Mouse (Mus musculus) heart, postnatal 0 days (tissue): ENCODE data around the gene Lamb2. TPM values are rescaled to one million over a fixed set of nuclear protein-coding genes. Genes with fewer than 3 reads are reported as not detected.

Experiments used
- ATAC-seq: fragments of 200-750 bp; cut with Nextera tagmentation; 2 replicates; pipeline ENCODE4 v1.8.0; 2017; ENCODE audit warnings: low read depth, moderate number of reproducible peaks, moderate library complexity; ENCODE audit not compliant: insufficient read depth
- DNase-seq: peaks from one replicate; pipeline ENCODE4 v3.0.0-alpha.2; 2016; ENCODE audit warnings: low spot score
- H3K27ac ChIP-seq: fragments of 300-500 bp; sonication (generic); 2 replicates; pipeline ENCODE4 v1.5.1; 2014; ENCODE audit warnings: low read depth, mild to moderate bottlenecking
- H3K27me3 ChIP-seq: fragments of 300-500 bp; sonication (generic); 2 replicates; pipeline ENCODE4 v1.6.1; 2014; ENCODE audit warnings: low read length, mixed read lengths; ENCODE audit not compliant: control insufficient read depth, insufficient read depth
- H3K36me3 ChIP-seq: fragments of 300-500 bp; sonication (generic); replicated peaks from 2 replicates; pipeline ENCODE4 v1.6.1; 2014; ENCODE audit warnings: low read length, mixed read lengths; ENCODE audit not compliant: control insufficient read depth, insufficient read depth
- H3K4me1 ChIP-seq: fragments of 300-500 bp; sonication (generic); 2 replicates; pipeline ENCODE4 v1.6.1; 2014; ENCODE audit warnings: antibody characterized with exemption; ENCODE audit not compliant: control insufficient read depth, insufficient read depth
- H3K4me2 ChIP-seq: fragments of 300-500 bp; sonication (generic); 2 replicates; pipeline ENCODE4 v1.6.1; 2014; ENCODE audit warnings: low read depth, mild to moderate bottlenecking, low read length, moderate library complexity
- H3K4me3 ChIP-seq: fragments of 300-500 bp; sonication (generic); 2 replicates; pipeline ENCODE4 v1.5.1; 2014; ENCODE audit warnings: low read depth, low read length
- H3K9ac ChIP-seq: fragments of 300-500 bp; sonication (generic); replicated peaks from 2 replicates; pipeline ENCODE4 v1.6.1; 2014; ENCODE audit warnings: low read depth, low read length, mixed read lengths
- H3K9me3 ChIP-seq: fragments of 300-500 bp; sonication (generic); replicated peaks from 2 replicates; pipeline ENCODE4 v1.6.1; 2016; ENCODE audit warnings: low read length; ENCODE audit not compliant: control insufficient read depth
- CTCF ChIP-seq: IDR thresholded peaks from 2 replicates; pipeline ENCODE4 v1.5.1; 2016; ENCODE audit warnings: antibody characterized with exemption, control low read depth, low read depth
- EP300 ChIP-seq: IDR thresholded peaks from 2 replicates; pipeline ENCODE4 v1.6.1; 2016; ENCODE audit warnings: antibody characterized with exemption, low read depth
- WGBS: fragments of 180-500 bp; shearing (Covaris S2); extraction: QIAGEN DNeasy Blood & Tissue Kit; methylation state at CpG from one replicate; pipeline ENCODE4 v1.1.7; 2014; 5-methylcytosine and 5-hydroxymethylcytosine counted together
- polyA plus RNA-seq: library from polyadenylated mRNA; unstranded; fragments of >200 nt; fragmentation: Nextera tagmentation; extraction: Ambion mirVana; gene quantifications from 2 replicates; pipeline ENCODE4 v1.2.1, GENCODE M21; 2015
- total RNA-seq: library from RNA; depleted of rRNA; stranded (reverse); fragments of >200 nt; gene quantifications from 2 replicates; pipeline ENCODE4 v1.2.3, GENCODE M21; 2014; ENCODE audit warnings: low replicate concordance

Gene Lamb2
- total and polyA plus RNA-seq, 2 experiments from 2014 or later = 50.8 to 182 TPM

DNA sequence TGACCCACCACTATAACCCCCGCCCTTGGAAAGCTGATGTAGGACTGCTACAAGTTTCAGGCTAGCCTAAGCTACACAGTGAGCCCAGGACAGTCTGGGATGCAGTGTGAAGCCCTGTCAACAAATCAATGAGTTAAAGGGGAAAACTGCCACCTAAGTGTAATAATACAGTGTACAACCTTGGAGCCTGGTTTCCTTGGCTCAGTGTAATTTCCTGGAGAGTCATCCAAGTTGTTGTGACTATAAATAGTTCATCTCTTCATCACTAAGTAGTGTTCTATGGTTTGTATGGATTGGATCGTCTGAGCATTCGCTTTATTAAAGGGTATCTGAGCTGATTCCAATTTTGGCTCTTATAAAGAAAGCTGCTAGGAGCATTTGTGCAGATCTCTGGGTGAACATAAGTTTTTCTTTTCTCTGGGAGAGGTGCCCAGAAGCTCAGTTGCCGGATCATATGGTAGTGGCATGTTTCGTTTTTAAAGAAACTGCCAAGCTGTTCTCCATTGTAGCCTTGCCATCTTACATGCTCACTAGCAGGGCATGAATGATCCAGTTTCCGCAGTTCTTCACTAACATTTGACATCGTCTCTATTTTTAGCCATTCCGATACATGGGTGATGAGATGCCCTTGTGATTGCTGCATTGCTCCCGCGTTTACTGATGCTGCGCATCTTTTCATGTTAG is 38.2 kb upstream of the Lamb2 start:
- Histone ChIP-seq H3K9me3 (no peaks in the 10 kb centered on the region), H3K4me2 (peak overlapping the region; percentile 37), H3K4me3 (0 out of 2 replicates have a peak overlapping the region, but pooled peaks have one; percentile 0), H3K27me3 (no peaks in the 10 kb centered on the region), H3K9ac (no peak overlapping the region), H3K36me3 (no peaks in the 10 kb centered on the region), H3K4me1 (peaks cover 24% of the 10 kb centered on the region; the same call in 1 of the 2 replicates), H3K27ac (peak overlapping the region; percentile 37)
- WGBS = 34% methylated on average over 11 of the region's 11 CpGs
- TF ChIP-seq CTCF = no peak
- no peak for TF ChIP-seq EP300
- DNase-seq (peak; percentile 75), ATAC-seq (peak; percentile 60)

DNA sequence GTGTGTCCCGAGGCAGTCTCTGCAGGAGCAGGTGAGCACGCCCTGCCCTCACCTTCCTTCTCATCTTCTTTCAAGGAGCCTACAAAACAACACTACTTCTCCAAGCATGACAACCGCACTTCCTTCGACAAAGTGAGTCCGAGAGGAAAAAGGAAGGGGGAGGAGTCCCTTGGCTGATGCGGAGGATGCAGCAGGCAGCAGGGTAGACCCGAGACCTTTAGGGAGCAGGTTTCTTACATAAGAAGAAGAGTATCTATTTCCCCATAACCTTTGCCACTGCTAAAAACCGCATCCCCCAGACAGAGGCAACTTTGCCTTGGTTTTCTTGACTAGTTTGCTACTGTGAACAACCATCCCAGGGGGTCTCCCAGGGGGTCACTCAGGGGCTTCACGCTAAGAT is 34.4 kb upstream of the Lamb2 start:
- Histone ChIP-seq H3K27ac (no peak overlapping the region), H3K36me3 (peaks cover 12% of the 10 kb centered on the region), H3K9me3 (no peaks in the 10 kb centered on the region), H3K4me1 (peaks cover 30% of the 10 kb centered on the region), H3K4me3 (no peak overlapping the region), H3K9ac (no peak overlapping the region), H3K4me2 (no peak overlapping the region), H3K27me3 (no peaks in the 10 kb centered on the region)
- no peak for DNase-seq
- WGBS = 61% methylated on average over 9 of the region's 9 CpGs
- TF ChIP-seq EP300 (no peak), CTCF (no peak)
- ATAC-seq = no peak

DNA sequence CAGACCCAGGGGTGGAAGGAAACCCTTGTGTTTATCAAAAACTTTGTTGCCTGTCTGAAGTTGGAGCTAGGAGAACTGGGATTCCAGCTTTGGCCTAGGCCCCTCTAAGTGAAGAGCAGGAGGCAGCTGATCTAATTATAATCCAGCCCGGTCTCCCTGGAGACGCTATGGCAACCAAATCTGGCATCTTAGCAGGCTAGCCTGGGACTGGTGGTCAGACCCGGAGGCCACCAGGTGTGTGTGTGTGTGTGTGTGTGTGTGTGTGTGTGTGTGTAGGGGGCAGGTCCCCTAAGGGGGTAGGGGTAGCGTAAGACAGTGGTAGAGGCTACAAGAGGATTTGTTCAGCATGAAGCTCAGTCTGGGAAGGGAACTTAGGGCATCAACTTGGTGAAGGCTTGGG is 29.7 kb upstream of the Lamb2 start:
- TF ChIP-seq EP300 (no peak), CTCF (no peak)
- no peaks in the 10 kb centered on the region for H3K9me3 ChIP-seq
- peaks cover 12% of the 10 kb centered on the region for H3K36me3 ChIP-seq
- ATAC-seq (peak; percentile 39), DNase-seq (peak; percentile 71)
- no peaks in the 10 kb centered on the region for H3K27me3 ChIP-seq
- H3K4me3 ChIP-seq = no peak overlapping the region
- H3K4me1 ChIP-seq = peaks cover 29% of the 10 kb centered on the region
- 35% methylated on average over 4 of the region's 4 CpGs for WGBS
- peak overlapping the region; percentile 37 for H3K9ac ChIP-seq
- H3K27ac ChIP-seq = peak overlapping the region; percentile 93
- H3K4me2 ChIP-seq = peak overlapping the region; percentile 42

DNA sequence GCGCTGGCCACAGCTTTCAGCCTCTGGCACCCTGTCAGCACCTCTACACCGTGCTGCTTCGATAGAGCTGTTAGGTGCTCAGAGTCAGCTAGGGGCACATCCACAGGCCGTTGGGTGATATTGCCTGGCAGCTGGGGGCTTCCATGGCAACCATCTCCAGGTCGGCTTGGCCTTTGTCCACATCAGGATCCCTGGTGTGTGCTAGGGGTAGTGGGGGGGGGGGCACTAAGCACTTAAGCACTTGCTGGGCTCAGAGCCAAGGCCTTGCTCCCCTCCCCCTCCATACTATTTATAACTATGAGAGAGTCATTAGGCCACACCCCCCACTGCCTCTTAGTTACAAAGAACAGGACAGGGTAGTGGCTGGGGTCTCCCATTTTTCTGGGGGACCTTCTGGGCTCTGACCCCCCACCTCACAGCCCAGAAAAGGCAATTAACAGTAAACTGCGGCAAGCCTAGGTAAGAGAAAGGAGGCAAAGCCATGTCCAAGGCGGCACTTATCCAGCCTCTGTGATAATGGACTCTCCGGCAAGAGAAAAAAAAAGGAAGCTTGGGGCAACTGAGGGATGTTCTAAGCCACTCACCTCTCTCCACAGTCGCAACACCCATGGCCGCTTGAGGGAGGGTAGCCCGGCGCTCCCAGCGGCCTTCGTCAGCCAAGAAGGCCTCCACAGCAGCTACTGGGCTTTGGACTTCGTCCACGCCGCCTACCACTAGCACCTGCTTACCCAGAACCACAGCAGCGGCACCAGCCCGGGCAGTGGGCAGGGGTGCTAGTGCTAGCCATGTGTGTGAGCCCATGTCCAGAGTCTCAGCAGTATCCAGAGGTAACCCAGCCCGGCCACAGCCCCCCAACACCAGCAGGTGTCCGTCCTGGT is 29.0 kb upstream of the Lamb2 start:
- ATAC-seq (peak; percentile 83), DNase-seq (peak; percentile 89)
- H3K9ac ChIP-seq = peak overlapping the region; percentile 24
- H3K9me3 ChIP-seq = no peaks in the 10 kb centered on the region
- peak overlapping the region; percentile 93 for H3K27ac ChIP-seq
- peak overlapping the region; percentile 65 for H3K4me3 ChIP-seq
- 33% methylated on average over 21 of the region's 21 CpGs for WGBS
- peaks cover 12% of the 10 kb centered on the region for H3K36me3 ChIP-seq
- no peaks in the 10 kb centered on the region for H3K27me3 ChIP-seq
- peak overlapping the region; percentile 98 for H3K4me2 ChIP-seq
- TF ChIP-seq EP300 (peak; percentile 81), CTCF (0 out of 2 replicates have a peak, but pooled peaks have one; percentile 11)
- H3K4me1 ChIP-seq = peaks cover 26% of the 10 kb centered on the region

DNA sequence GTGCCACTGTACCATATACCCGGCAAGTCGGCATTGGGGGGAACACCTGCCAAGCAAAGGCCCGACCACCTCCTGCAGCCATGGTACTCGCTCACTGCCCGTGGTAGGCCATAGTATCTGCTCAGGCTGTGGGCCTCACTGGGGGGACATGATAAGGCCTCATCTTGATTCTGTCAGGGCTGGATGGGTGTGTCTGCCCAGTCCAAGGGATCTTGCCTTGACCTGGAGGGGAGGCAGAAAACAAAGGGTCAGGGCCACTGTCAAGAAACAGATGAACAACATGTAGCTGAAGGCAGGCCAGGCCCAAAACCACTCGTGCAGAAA is 28.4 kb upstream of the Lamb2 start:
- Histone ChIP-seq H3K27ac (peak overlapping the region; percentile 93), H3K27me3 (no peaks in the 10 kb centered on the region), H3K36me3 (peaks cover 12% of the 10 kb centered on the region), H3K9ac (peak overlapping the region; percentile 24), H3K4me1 (peaks cover 24% of the 10 kb centered on the region), H3K4me2 (peak overlapping the region; percentile 98), H3K9me3 (no peaks in the 10 kb centered on the region), H3K4me3 (peak overlapping the region; percentile 65; the same call in 1 of the 2 replicates)
- ATAC-seq = no peak
- no peak for DNase-seq
- WGBS = 38% methylated on average over 6 of the region's 6 CpGs
- no peak for TF ChIP-seq EP300
- no peak for TF ChIP-seq CTCF
